Mouse (Mus musculus): ENCODE data around the gene Gm20806. TPM values are rescaled to one million over a fixed set of nuclear protein-coding genes. Genes with fewer than 3 reads are reported as not detected.

The Gm20806 gene
- polyA plus RNA-seq (2014; fragmentation: Illumina TruSeq; extraction: RNeasy Lipid Tissue Mini Kit (QIAGEN cat#74804); ENCODE audit: low read depth, low replicate concordance): not detected

GRCm38 (mm10) chrY:78837956-78838355 lies at the start of gene Gm20806:
Gm20806 (minus strand) TSS chrY:78838056.

